Mouse (Mus musculus) heart, adult 9 months (tissue): ENCODE results near the gene Pygb.

Experiments used
- DNase-seq, 2 experiments: peaks; one replicate each; pipeline ENCODE4 v3.0.0; 2022; ENCODE audit warnings: low spot score in 2 of 2

Gene Pygb

DNA sequence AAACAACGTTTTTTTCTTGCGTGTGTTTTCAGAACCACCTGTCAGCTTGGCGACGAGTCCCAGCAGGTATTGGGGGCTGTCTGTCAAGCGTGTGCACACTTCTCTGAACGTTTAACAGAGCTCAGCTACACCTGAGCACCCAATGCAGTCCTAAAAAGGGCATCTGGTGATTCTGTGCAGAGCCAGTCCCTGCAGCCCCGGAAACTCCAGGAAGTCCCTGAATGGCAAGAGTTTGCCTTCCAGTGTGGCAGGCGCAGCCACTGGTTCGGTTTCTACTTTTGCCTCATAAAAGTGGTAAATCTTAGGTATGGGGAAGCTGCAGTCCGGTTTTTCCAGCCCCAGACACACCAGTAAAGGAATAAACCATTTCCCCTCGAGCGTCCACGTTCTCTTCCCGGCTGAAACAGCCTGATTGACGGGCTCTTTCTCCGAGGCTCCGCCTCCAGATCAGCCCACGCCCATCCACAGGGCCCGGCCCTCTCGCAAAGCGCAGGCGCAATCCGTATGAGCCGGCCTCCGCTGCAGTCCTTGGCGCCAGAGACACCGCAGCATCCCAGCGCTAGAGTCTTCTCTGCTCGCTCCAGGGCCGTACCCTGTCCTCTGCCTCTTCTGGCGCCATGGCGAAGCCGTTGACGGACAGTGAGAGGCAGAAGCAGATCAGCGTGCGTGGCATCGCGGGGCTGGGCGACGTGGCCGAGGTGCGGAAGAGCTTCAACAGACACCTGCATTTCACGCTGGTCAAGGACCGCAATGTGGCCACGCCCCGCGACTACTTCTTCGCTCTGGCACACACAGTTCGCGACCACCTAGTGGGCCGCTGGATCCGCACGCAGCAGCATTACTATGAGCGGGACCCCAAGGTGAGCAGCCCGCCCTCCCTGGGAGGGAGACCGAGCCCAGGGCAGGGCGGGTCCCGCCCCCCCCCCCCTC is at the start of gene Pygb:
TSS of gene Pygb (plus strand) at position 485 of the 930 bp plus-strand sequence.
- DNase-seq = peak; percentile 87

- DNase-seq = no peak
Observed at GRCm38 (mm10) chr2:150737881-150738280, 48.7 kb upstream of the Pygb start.

DNA sequence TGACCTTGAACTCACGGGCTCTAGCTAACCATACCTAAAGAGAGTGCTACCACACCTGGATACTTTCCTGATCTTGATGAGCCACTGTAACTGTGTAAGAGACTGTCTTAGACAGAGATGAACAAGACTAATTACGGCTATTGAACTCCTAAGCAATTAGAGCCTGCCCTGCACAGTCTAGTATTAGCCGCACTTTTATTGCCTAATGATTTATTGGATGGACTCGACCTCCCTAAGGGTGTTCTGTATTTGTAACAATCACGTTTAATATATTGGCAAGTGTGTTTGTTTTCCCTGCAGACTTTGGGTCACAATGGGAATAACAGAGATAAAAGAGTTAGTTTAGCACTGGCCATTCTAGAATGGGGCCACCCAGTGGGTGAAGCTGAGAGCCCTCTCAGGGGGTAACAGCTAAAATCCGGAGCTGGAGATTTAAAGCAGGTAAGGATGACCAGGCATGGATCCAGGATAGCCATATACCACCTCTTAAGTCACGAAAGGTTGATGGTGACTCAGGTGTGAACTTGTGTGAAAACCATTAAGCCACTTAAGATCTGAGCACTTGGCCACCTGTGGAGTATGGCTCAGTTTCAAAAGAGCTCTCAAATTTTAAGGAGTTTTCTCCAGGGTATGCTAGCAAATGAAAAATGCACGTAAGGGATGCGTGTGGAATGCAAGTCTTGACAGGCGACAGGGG is 46.2 kb upstream of the Pygb start:
- DNase-seq = no peak

GRCm38 (mm10) chr2:150741405-150741804 is 45.1 kb upstream of the Pygb start:
- DNase-seq = no peak

- no peak for DNase-seq
Observed at GRCm38 (mm10) chr2:150745016-150745415, 41.5 kb upstream of the Pygb start.

DNA sequence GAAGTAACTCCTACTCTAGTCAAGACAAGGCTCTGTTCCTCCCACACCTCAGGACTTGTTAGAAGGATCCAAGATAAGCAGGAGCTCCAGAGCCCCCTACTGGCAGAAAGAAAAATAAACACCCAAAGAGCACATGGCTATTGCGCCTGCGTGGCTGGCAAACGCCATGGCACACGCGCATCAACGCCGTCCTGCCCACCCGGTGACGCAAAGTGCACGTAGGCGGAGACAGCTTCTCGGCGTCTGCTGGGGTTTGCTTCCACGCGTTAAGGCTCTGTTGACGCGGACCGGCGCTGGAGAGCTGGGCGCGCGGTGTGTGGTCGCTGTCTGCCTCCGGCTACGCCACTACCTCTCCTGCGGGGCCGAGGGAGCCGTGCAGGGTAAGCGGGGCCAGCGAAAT is 37.7 kb upstream of the Pygb start, which contains the start of gene Entpd6:
TSS of gene Entpd6 (plus strand) at position 189 of the 400 bp plus-strand sequence.
- peak; percentile 93 to 97 for DNase-seq

DNA sequence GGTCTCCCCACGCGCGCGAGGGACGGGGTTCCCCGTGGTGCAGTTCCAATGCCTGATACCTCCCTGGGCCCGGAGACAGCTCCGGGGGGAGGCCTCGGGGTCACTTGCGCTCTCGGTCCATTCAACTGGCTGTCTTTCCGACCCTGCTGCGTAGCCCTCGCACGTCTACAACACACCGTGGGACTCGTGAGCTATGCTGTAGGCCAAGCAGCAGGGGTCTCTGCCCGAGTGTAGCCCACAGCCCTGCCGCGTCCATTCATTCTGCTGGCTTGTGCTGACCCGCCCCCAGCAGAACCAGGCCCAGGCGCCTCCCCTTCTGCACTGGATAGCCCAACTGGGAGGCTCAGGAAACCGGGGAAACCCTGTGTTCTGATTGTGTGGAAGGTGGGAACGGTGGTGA is 37.3 kb upstream of the Pygb start:
- no peak for DNase-seq

GRCm38 (mm10) chr2:150750129-150750979 is 36.2 kb upstream of the Pygb start:
- no peak for DNase-seq

- no peak for DNase-seq
Observed at GRCm38 (mm10) chr2:150755016-150755415, 31.5 kb upstream of the Pygb start.

DNA sequence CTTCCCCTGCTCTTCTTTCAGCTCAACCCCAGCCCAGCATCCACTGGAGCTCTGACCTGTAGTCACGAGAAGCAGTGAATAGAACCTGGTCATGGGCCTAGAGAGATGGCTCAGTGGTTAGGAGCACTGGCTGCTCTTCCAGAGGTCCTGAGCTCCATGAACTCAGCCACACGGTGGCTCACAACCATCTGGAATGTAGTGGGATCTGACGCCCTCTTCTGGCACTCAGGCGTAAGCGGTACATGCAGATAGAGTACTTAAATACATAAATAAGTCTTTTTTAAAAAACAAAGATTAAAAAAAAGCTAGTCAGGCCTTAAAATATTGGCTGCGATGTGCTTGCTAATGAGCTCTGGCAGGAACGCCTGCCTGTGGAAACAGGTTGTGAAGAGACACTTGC is 25.1 kb upstream of the Pygb start:
- DNase-seq = no peak

GRCm38 (mm10) chr2:150765619-150766018 is 20.9 kb upstream of the Pygb start:
- DNase-seq = peak; percentile 30 to 46

- no peak for DNase-seq
Observed at GRCm38 (mm10) chr2:150766083-150766862, 20.3 kb upstream of the Pygb start.

DNA sequence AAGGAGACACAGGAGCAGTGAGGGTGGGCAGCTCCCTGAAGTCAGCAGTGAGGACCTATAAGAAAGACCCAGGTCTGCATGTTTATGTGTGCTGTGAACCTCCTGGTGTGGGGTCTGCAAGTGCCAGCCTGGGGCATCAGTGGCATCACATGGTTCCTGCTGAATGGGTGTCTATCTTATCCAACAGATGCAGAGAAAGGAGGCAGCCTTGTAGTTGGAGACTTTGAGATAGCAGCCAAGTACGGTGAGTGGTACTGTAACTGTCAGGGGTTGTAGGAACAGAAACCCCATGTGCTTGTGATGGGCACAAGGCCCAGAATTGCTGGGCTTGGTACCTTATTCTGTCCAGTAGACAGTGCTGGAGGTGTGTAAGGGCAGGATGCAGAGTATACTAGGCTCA is 17.9 kb upstream of the Pygb start:
- peak in 1 of 2 experiments; percentile 30 for DNase-seq

GRCm38 (mm10) chr2:150770747-150771146 is 15.8 kb upstream of the Pygb start:
- DNase-seq = peak; percentile 52 to 79

DNA sequence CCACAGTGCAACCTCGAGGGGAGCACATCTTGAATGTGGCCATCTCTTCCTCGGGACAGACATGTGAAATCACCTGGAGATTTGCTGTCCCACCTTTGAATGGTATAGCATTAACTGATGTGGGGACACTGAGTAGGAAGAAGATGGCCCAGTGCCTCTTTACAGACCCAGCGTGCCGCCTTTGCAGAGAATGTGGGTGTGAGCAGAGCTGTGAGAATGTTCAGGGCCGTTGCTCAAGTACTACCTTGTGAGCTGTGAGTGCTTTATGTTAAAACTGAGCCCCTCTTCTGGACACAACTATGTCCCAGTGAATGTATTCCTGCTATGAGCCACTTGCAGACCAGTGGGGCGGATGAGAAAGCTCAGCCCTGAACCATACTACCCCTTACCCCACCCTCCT is 15.4 kb upstream of the Pygb start:
- no peak for DNase-seq

- no peak for DNase-seq
Observed at GRCm38 (mm10) chr2:150771996-150772395, 14.5 kb upstream of the Pygb start.

DNA sequence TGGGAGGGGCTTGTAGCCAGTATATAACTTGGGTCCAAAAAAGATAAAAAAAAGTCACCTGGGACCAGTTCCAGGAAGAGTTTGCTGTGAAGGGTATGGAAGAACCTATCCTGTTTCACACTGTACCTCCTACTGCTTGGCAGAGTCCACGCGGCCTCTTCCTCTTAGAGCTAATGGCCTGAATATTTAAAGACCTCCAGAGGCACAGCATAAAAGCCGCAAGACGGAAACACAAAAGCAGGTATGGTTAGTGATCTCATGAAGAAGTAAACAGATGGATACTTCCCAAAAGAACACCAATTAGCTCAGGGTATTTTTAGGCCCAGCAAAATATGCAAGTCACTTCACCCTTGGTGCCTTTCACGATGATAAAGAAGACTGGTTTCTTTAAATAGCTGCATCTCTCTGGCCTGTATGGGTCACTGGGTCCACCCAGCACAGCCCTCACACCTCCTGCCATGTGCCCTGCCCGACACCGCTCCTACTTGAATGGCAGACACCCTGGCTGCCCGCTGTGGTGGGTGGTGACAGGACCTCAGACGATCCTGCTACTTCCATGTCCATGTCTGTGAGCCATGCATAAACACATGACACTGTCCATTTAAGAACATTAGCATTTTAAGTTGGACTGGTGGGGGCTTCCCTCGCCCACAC is 13.9 kb upstream of the Pygb start:
- peak; percentile 68 to 75 for DNase-seq

DNA sequence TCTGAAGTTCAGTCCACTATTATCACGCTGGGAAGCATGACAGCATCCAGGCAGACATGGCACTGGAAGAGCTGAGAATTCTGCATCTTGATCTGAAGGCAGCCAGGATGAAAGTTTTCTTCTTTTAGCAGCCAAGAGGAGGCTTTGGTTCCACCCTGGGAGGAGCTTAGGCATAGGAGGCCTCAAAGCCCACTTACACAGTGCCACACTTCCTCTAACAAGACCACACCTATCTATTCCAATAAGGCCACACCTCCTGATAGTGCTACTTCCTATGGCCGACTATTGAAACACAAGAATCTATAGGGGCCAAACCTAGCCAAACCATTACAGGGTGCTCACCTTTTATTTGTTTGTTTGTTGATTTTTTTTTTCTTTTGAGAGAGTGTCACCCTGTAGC is 3.7 kb upstream of the Pygb start:
- no peak for DNase-seq

GRCm38 (mm10) chr2:150787234-150787771 is 768 bp downstream of the Pygb start:
- no peak for DNase-seq
